Mouse (Mus musculus) layer of hippocampus, adult 9-11 months (tissue): ENCODE measurements around the gene Csf2rb.
"Not testable (repeated sequence)": the region's sequence is repeated elsewhere in the genome, so short reads cannot be mapped to it uniquely, and the experiment has no call there.

Experiments
- DNase-seq: peaks from one replicate; pipeline ENCODE4 v3.0.0; 2022

Csf2rb gene

GRCm38 (mm10) chr15:78328520-78329097, 3.1 kb downstream of the Csf2rb start:
- DNase-seq = no peak

- peak; percentile 13 for DNase-seq
Measured at GRCm38 (mm10) chr15:78329972-78330371, 4.4 kb downstream of the Csf2rb start.

- no peak for DNase-seq
Measured at GRCm38 (mm10) chr15:78330706-78331105, 5.2 kb downstream of the Csf2rb start.

GRCm38 (mm10) chr15:78331523-78332340, 6.2 kb downstream of the Csf2rb start:
- no peak for DNase-seq

- no peak for DNase-seq
Measured at GRCm38 (mm10) chr15:78332981-78333380, 7.4 kb downstream of the Csf2rb start.

- DNase-seq = no peak
Measured at GRCm38 (mm10) chr15:78334380-78334779, 8.8 kb downstream of the Csf2rb start.

- peak; percentile 55 for DNase-seq
Measured at GRCm38 (mm10) chr15:78339627-78340423, 14.3 kb downstream of the Csf2rb start.

GRCm38 (mm10) chr15:78340919-78341318, 15.4 kb downstream of the Csf2rb start:
- not testable (repeated sequence) for DNase-seq

- no peak for DNase-seq
Measured at GRCm38 (mm10) chr15:78343683-78344082, 18.1 kb downstream of the Csf2rb start.

GRCm38 (mm10) chr15:78344567-78344966, 19.0 kb downstream of the Csf2rb start:
- DNase-seq = no peak

- DNase-seq = no peak
Measured at GRCm38 (mm10) chr15:78351586-78352165, 26.1 kb downstream of the Csf2rb start.

GRCm38 (mm10) chr15:78354958-78355357, 29.4 kb downstream of the Csf2rb start:
- DNase-seq = peak; percentile 32

- no peak for DNase-seq
Measured at GRCm38 (mm10) chr15:78355548-78355947, 30.0 kb downstream of the Csf2rb start.

- DNase-seq = no peak
Measured at GRCm38 (mm10) chr15:78365916-78366315, 40.4 kb downstream of the Csf2rb start.

GRCm38 (mm10) chr15:78366875-78367274, 41.3 kb downstream of the Csf2rb start:
- no peak for DNase-seq

- no peak for DNase-seq
Measured at GRCm38 (mm10) chr15:78367811-78368210, 42.3 kb downstream of the Csf2rb start.

- DNase-seq = no peak
Measured at GRCm38 (mm10) chr15:78368926-78369346, 43.4 kb downstream of the Csf2rb start.

- peak; percentile 72 for DNase-seq
Measured at GRCm38 (mm10) chr15:78369641-78370040, 44.1 kb downstream of the Csf2rb start.

- no peak for DNase-seq
Measured at GRCm38 (mm10) chr15:78372796-78373195, 47.2 kb downstream of the Csf2rb start.

GRCm38 (mm10) chr15:78374204-78374603, 48.7 kb downstream of the Csf2rb start:
- no peak for DNase-seq

GRCm38 (mm10) chr15:78377859-78378258, 52.3 kb downstream of the Csf2rb start:
- DNase-seq = no peak

GRCm38 (mm10) chr15:78378556-78378955, 53.0 kb downstream of the Csf2rb start:
- no peak for DNase-seq

- DNase-seq = no peak
Measured at GRCm38 (mm10) chr15:78380208-78380607, 54.7 kb downstream of the Csf2rb start.
